Mouse (Mus musculus) midbrain, embryonic 16.5 days (tissue): ENCODE data around the gene Rsu1. TPM values are rescaled to one million over a fixed set of nuclear protein-coding genes. Genes with fewer than 3 reads are reported as not detected.

Source experiments
- ATAC-seq: fragments of 200-750 bp; cut with Nextera tagmentation; 2 replicates; pipeline ENCODE4 v1.8.0; 2017; ENCODE audit warnings: moderate TSS enrichment
- H3K27ac ChIP-seq: fragments of 300-500 bp; sonication (generic); 2 replicates; pipeline ENCODE4 v1.5.1; 2014; ENCODE audit warnings: mild to moderate bottlenecking, low read length, mixed read lengths
- H3K27me3 ChIP-seq: fragments of 300-500 bp; sonication (generic); 2 replicates; pipeline ENCODE4 v1.6.1; 2014; ENCODE audit warnings: low read depth, low read length, mixed read lengths; ENCODE audit not compliant: control insufficient read depth, insufficient read depth
- H3K36me3 ChIP-seq: fragments of 300-500 bp; sonication (generic); 2 replicates; pipeline ENCODE4 v1.6.1; 2014; ENCODE audit warnings: mild to moderate bottlenecking, low read length, moderate library complexity, mixed read lengths; ENCODE audit not compliant: control insufficient read depth, insufficient read depth
- H3K4me1 ChIP-seq: fragments of 300-500 bp; sonication (generic); 2 replicates; pipeline ENCODE4 v1.6.1; 2014; ENCODE audit warnings: mild to moderate bottlenecking, low read length, mixed read lengths; ENCODE audit not compliant: control insufficient read depth, insufficient read depth
- H3K4me2 ChIP-seq: fragments of 300-500 bp; sonication (generic); 2 replicates; pipeline ENCODE4 v1.6.1; 2014; ENCODE audit warnings: mild to moderate bottlenecking, low read length, mixed read lengths
- H3K4me3 ChIP-seq: fragments of 300-500 bp; sonication (generic); 2 replicates; pipeline ENCODE4 v1.5.1; 2014; ENCODE audit warnings: low read depth, mild to moderate bottlenecking, low read length, moderate library complexity, mixed read lengths
- H3K9ac ChIP-seq: fragments of 300-500 bp; sonication (generic); 2 replicates; pipeline ENCODE4 v1.6.1; 2014; ENCODE audit warnings: low read depth, low read length, mixed read lengths
- H3K9me3 ChIP-seq: fragments of 300-500 bp; sonication (generic); replicated peaks from 2 replicates; pipeline ENCODE4 v1.6.1; 2014; ENCODE audit warnings: mild to moderate bottlenecking, low read length, mixed read lengths; ENCODE audit not compliant: control insufficient read depth, poor library complexity, severe bottlenecking
- WGBS: fragments of 180-500 bp; shearing (Covaris S2); extraction: QIAGEN DNeasy Blood & Tissue Kit; methylation state at CpG from one replicate; pipeline ENCODE4 v1.1.7; 2014; 5-methylcytosine and 5-hydroxymethylcytosine counted together
- polyA plus RNA-seq: library from polyadenylated mRNA; unstranded; fragments of >200 nt; fragmentation: Nextera tagmentation; extraction: Ambion mirVana; gene quantifications from 2 replicates; pipeline ENCODE4 v1.2.1, GENCODE M21; 2015

Gene Rsu1
- polyA plus RNA-seq, 1 experiment from 2014 or later = 77.8 TPM

- no peaks in the 10 kb centered on the region for H3K36me3 ChIP-seq
- no peak overlapping the region for H3K27ac ChIP-seq
- no peak overlapping the region for H3K4me2 ChIP-seq
- H3K4me3 ChIP-seq = no peak overlapping the region
- no peak overlapping the region for H3K9ac ChIP-seq
- WGBS = 98% methylated on average over 2 of the region's 2 CpGs
- ATAC-seq = no peak
- no peaks in the 10 kb centered on the region for H3K9me3 ChIP-seq
- peaks cover 4% of the 10 kb centered on the region; the same call in 1 of the 2 replicates for H3K4me1 ChIP-seq
- H3K27me3 ChIP-seq = no peaks in the 10 kb centered on the region
Measured at GRCm38 (mm10) chr2:13087811-13088210, 183.4 kb downstream of the Rsu1 start.

- H3K9me3 ChIP-seq = no peaks in the 10 kb centered on the region
- H3K4me2 ChIP-seq = no peak overlapping the region
- 0 out of 2 replicates have a peak overlapping the region, but pooled peaks have one; percentile 7 for H3K9ac ChIP-seq
- H3K4me3 ChIP-seq = no peak overlapping the region
- no peak overlapping the region for H3K27ac ChIP-seq
- H3K27me3 ChIP-seq = no peaks in the 10 kb centered on the region
- peaks cover 4% of the 10 kb centered on the region; the same call in 1 of the 2 replicates for H3K4me1 ChIP-seq
- no peaks in the 10 kb centered on the region for H3K36me3 ChIP-seq
- 8% methylated on average over 5 of the region's 5 CpGs for WGBS
- ATAC-seq = peak; percentile 65; the same call in 1 of the 2 replicates
Measured at GRCm38 (mm10) chr2:13084223-13084622, 187.0 kb downstream of the Rsu1 start.

- Histone ChIP-seq H3K9ac (no peak overlapping the region), H3K27me3 (no peaks in the 10 kb centered on the region), H3K4me3 (no peak overlapping the region), H3K4me1 (peaks cover 4% of the 10 kb centered on the region; the same call in 1 of the 2 replicates), H3K36me3 (no peaks in the 10 kb centered on the region), H3K27ac (no peak overlapping the region), H3K4me2 (no peak overlapping the region), H3K9me3 (no peaks in the 10 kb centered on the region)
- WGBS = 49% methylated on average over 2 of the region's 2 CpGs
- ATAC-seq = no peak
Measured at GRCm38 (mm10) chr2:13080476-13080875, 190.7 kb downstream of the Rsu1 start.

- no peaks in the 10 kb centered on the region for H3K9me3 ChIP-seq
- no peak overlapping the region for H3K4me3 ChIP-seq
- no peaks in the 10 kb centered on the region for H3K36me3 ChIP-seq
- no peak overlapping the region for H3K4me2 ChIP-seq
- no peak overlapping the region for H3K9ac ChIP-seq
- H3K4me1 ChIP-seq = 0 out of 2 replicates have a peak, but pooled peaks cover 3% of the 10 kb centered on the region
- ATAC-seq = no peak
- H3K27ac ChIP-seq = no peak overlapping the region
- H3K27me3 ChIP-seq = no peaks in the 10 kb centered on the region
Measured at GRCm38 (mm10) chr2:13072243-13072642, 199.0 kb downstream of the Rsu1 start.

- Histone ChIP-seq H3K27me3 (no peaks in the 10 kb centered on the region), H3K4me1 (no peaks in the 10 kb centered on the region), H3K9ac (no peak overlapping the region), H3K4me3 (no peak overlapping the region), H3K36me3 (no peaks in the 10 kb centered on the region), H3K4me2 (no peak overlapping the region), H3K9me3 (no peaks in the 10 kb centered on the region), H3K27ac (no peak overlapping the region)
- no peak for ATAC-seq
- WGBS = 92% methylated on average over 5 of the region's 5 CpGs
Measured at GRCm38 (mm10) chr2:13060426-13061170, 210.6 kb downstream of the Rsu1 start.

GRCm38 (mm10) chr2:13048649-13049048 is 222.6 kb downstream of the Rsu1 start:
- Histone ChIP-seq H3K9ac (no peak overlapping the region), H3K9me3 (no peaks in the 10 kb centered on the region), H3K4me3 (no peak overlapping the region), H3K27me3 (no peaks in the 10 kb centered on the region), H3K4me1 (no peaks in the 10 kb centered on the region), H3K27ac (no peak overlapping the region), H3K4me2 (no peak overlapping the region), H3K36me3 (no peaks in the 10 kb centered on the region)
- no peak for ATAC-seq
- WGBS = 90% methylated on average over 6 of the region's 6 CpGs

- Histone ChIP-seq H3K4me3 (no peak overlapping the region), H3K27ac (no peak overlapping the region), H3K27me3 (no peaks in the 10 kb centered on the region), H3K4me1 (no peaks in the 10 kb centered on the region), H3K9ac (no peak overlapping the region), H3K9me3 (no peaks in the 10 kb centered on the region), H3K36me3 (no peaks in the 10 kb centered on the region), H3K4me2 (no peak overlapping the region)
- 93% methylated on average over 4 of the region's 4 CpGs for WGBS
- no peak for ATAC-seq
Measured at GRCm38 (mm10) chr2:13044555-13044954, 226.7 kb downstream of the Rsu1 start.

- Histone ChIP-seq H3K4me2 (no peak overlapping the region), H3K36me3 (no peaks in the 10 kb centered on the region), H3K4me1 (no peaks in the 10 kb centered on the region), H3K9me3 (no peaks in the 10 kb centered on the region), H3K4me3 (no peak overlapping the region), H3K27ac (no peak overlapping the region), H3K27me3 (no peaks in the 10 kb centered on the region), H3K9ac (no peak overlapping the region)
- WGBS = 96% methylated on average over 4 of the region's 4 CpGs
- no peak for ATAC-seq
Measured at GRCm38 (mm10) chr2:13039785-13040184, 231.4 kb downstream of the Rsu1 start.

GRCm38 (mm10) chr2:13038772-13039171 is 232.4 kb downstream of the Rsu1 start:
- H3K9me3 ChIP-seq = no peaks in the 10 kb centered on the region
- 78% methylated on average over 3 of the region's 3 CpGs for WGBS
- no peak overlapping the region for H3K4me3 ChIP-seq
- ATAC-seq = no peak
- H3K4me2 ChIP-seq = no peak overlapping the region
- no peaks in the 10 kb centered on the region for H3K27me3 ChIP-seq
- H3K9ac ChIP-seq = no peak overlapping the region
- no peaks in the 10 kb centered on the region for H3K4me1 ChIP-seq
- no peak overlapping the region for H3K27ac ChIP-seq
- no peaks in the 10 kb centered on the region for H3K36me3 ChIP-seq
